Mouse (Mus musculus): ENCODE results near the gene Cilp2.

Gene Cilp2

DNA sequence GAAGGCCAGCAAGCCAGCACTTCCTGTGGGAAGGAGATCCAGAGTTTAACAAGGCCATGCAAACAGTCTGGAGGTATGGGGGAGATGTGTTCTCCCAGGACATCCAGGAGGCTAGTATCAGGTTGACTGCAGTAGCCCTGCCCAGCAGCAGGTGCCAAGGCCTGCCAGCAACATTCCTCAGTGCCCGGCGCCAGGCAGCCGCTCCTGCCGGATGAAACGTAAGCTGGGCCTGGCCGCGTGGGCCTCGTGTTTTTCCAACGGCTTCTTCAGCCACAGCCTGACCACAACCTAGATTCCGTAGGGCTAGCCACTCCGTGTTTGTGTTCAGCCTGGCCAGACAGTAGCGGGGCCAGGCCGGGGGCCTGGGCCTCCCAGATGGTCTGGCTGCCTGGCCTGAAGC, 12.8 kb downstream of the Cilp2 start:
- DNase-seq (ENCODE audit: low spot score in 2 of 2) = no peak

DNA sequence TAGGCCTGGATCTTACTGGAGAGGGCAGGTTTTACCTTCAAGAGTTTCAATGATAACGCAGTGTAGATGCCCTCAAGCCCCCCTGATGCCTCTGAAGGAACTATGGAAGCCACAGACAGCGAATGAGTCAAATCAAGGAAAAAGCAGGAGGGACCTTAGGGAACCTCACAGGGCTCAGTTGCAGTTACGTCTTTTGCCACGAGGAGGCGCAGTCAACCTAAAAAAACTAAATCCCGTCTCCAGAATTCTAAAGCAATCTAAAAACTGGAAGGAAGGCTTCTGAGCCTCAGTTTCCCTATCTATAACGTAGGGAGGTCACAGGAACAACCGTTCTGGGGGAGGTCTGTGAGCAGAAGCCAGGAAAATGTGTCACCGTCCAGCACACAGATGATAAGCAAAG, 13.3 kb downstream of the Cilp2 start:
- DNase-seq (ENCODE audit: low spot score in 2 of 2) = peak in 1 of 2 experiments; percentile 58

DNA sequence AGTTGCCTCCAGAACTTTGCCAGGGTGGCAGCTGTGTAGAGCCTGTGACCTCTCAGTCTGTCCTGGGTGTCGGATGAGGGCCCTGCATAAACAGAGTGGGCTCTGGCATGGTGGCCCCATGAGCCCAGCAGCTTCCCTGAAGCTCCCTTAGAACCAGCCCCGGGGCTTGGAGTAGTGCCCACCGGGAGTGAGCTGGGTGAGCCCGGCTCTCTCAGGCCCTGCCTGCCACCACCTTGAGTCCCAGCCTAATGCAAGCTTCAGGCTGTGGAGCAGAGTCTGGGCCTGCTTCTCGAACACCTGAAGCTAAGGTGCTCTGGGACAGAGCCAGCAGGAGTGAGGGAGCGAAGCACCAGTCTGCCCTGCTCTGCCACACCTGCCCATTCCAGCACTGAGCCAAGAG, 16.6 kb downstream of the Cilp2 start:
- DNase-seq (ENCODE audit: low spot score in 2 of 2) = no peak

DNA sequence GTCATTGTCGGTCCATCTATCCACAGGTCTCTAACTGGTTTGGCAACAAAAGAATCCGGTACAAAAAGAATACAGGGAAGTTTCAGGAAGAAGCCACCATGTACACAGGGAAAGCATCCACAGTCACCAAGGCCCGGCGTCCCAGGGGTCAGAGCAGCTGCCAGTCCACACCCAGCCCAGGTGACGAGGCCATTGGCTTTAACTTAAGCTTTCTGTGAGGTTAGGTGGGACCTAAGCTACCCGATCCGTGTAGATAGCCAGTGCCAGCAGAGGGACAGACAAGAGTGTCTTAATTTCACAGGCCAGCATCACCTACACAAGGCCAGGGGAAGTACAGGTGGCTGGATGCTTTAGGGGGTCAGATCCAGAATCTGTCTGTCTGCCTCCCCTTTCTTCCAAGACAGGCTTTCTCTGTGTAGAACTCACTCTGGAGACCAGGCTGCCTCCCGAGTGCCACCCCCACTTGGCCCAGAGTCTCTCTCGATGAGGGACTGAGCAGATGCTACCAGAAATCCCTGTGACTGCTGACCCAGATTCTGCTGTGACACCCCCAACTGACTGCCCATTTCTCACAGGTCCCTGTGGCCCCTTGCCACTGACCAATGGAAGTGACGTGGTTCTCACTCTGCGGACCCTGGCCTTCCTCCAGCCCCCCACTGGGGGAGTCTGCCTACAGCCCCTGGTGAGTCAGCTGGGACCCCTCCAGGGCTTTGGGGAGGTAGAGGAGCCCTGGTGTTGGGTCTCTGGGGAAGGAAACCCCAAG, 17.3 kb downstream of the Cilp2 start:
- DNase-seq (ENCODE audit: low spot score in 2 of 2) = no peak

DNA sequence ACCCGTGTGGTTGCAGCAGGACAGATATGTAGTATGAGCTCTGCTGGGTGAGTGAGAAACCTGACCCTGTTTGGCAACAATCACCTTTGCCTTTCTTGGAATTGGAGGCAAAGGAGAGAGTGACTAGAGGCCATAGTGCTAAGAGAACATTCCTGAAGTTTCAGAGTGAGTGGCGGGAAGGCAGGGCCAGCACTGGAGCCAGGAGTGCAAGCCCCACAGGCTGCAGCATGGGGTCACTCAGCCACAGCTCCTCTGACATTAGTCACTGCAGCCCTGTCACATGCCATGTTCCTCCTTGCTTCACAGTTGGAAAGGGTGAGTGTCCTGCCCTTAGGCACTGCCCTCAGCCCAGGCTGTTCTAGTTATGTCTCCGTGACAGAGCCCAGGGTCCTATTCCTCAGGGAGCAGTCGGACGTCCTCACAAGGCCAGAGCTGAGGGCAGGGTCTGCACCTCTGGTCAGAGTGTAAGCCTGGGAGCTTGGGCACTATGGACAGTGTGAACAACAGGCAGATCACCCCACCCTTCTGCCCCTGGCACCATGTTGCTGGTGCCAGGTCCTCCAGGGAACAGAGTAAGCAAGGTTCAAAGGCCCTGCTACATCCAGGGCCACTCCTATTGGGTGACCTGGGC, 19.7 kb downstream of the Cilp2 start:
- DNase-seq (ENCODE audit: low spot score in 2 of 2) = no peak

DNA sequence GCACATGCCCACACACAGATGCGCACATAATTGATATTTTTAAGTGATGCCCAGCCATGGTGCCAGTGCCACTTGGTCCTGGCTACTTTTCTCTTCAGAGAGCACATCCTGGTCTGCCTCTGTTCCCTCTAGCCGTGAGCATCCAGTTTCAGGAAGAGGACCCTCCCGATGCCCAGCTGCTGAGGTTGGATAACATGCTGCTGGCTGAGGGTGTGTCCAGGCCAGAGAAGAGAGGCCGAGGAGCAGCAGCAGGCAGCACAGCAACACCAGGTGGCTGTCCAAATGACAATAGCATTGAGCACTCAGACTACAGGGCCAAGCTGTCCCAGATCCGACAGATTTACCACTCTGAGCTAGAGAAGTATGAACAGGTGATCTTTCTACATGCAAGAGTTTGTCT, 23.3 kb downstream of the Cilp2 start:
- DNase-seq (ENCODE audit: low spot score in 2 of 2) = no peak

DNA sequence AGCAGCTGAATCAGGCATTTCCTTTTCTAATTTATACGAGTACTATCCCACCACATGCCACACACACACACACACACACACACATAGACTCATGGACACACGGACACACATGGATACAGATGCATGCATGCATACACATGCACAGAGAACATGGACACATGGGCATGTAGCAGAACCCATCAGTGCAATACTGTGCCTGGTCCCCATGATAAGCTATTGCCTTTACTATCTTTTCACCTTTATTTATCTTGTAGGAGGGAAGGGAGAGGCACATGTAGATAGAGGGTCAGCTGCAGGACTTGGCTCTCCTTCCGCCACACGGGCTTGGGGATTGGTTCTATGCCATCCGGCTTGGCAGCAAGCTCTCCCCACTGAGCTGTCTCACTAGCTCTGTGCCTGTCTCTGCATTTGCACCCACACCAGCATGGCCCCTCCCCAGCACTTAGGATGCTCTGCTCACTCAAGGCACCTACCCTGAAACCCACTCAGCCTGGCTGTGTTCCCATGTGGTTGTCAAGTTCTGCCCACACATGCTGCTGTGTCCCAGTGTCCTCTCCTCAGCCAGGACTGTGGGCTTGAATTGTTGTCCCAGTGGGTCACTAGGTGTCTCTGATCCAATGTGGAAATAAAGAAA, 24.0 kb downstream of the Cilp2 start:
- DNase-seq (ENCODE audit: low spot score in 2 of 2) = no peak

DNA sequence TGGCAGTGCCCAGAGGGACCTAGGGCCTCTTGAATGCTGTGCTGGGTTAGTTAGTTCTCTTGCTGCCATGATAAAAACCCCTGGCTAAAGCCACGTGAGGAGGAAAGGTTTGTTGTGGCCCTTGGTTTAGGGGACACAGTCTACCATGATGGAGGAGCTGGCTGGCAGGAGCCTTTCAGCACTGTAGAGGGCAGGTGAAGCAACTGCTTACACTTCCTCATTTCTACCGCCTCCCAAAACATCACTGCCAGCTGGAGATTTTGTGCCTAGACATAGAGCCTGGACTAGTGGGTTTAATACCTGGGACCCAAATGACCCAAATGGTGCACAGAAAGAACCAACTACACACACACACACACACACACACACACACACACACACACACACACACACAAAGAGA, 26.2 kb downstream of the Cilp2 start:
- DNase-seq (ENCODE audit: low spot score in 2 of 2) = no peak

DNA sequence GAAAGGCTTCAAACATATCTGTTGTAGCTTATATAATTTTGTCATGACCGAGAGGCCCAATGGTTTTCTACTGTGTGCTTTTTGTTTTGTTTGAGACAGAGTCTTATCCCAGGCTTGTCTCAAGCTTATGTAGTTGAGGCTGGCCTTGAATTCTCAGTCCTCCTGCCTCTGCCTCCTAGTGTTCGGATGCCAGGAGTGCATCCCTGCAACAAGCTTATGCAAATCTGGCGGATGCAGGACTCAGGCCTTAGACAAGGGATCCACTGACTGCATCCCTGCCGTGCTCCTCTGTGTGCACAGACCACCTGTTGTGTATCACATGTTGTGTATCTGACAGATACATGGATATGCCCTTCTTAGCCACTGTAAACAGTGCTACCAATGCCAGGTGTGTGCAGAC, 26.7 kb downstream of the Cilp2 start:
- no peak for DNase-seq (ENCODE audit: low spot score in 2 of 2)

DNA sequence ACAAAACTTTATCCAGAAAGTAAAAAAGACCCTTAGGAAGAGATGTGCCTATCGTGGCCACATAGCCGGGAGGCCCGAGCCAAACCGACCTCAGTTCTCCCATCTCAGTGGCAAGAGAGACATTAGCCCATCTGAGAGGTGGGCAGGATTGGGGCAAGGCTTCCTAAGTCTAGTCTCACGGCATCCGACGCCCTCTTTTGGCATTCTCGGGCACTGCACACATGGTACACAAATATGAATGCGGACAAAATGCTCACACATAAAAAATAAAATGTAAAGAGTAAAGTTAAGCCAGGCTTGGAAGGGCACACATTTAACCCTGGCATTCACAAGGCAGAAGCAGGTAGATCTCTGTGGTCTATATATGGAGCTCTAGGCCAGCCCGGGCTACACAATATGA, 33.6 kb downstream of the Cilp2 start:
- DNase-seq (ENCODE audit: low spot score in 2 of 2) = no peak

DNA sequence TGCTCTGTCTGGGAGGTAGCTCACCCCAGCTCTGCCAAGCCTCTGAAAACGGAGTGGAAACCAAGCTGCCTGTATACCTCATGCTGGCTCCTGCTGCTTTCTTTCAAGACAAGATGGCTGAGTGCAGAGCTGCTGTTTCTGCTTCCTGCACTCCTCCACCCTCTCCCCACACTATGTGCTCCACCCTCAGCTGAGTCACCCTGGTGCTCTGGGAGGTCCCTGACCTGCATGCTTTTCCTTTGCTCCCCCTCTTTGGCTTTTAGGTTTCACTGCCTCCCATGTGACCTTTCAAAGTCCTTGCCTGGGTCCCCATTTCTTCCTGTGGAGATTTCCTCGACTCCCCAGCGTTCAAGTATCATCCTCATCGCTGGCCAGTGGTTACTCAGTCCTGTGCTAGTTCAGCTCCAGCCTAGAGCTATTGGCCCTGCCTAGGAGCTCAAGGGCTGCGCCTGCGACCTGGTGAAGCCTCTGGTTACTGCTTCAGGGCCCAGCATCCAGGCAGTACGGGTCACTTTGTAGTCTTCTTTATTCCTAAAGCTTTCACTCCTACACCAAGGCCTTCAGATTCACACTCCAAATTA, 36.5 kb downstream of the Cilp2 start:
- DNase-seq (ENCODE audit: low spot score in 2 of 2) = no peak

DNA sequence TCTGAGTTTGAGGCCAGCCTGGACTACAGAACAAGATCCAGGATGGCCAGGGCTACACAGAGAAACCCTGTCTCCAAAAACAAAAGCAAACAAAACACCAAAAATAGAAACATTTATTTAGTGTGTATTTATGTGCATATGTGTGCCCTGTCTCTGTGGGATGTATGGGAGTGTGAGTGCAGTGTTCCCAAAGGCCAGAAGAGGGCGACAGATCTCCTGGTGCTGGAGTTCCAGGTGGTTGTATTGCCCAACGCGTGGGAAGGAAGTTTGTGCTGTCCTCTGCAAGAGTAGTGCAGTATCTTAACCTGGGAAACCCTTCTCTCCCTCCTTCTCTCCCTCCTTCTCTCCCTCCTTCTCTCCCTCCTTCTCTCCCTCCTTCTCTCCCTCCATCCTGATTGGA, 37.6 kb downstream of the Cilp2 start:
- DNase-seq (ENCODE audit: low spot score in 2 of 2) = no peak

DNA sequence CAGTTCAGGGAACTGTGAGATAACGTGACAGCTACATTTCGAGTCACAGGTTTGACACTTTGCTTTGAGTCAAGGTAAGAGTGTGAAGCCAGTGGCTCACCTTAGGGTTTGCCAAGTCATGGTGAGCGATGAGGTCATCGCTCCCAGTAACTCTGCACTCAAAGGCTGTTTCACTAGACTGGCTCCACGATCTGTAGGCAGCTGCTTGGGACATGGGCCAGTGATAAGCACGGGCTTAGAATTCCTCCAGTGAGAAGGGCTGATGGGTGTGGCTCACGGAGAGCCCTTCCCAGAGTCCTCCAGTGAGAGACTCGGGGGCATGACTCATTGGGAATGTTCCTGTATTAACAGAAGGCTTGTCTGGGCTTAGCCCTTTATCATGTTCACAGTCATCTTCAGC, 38.5 kb downstream of the Cilp2 start:
- DNase-seq (ENCODE audit: low spot score in 2 of 2) = no peak

DNA sequence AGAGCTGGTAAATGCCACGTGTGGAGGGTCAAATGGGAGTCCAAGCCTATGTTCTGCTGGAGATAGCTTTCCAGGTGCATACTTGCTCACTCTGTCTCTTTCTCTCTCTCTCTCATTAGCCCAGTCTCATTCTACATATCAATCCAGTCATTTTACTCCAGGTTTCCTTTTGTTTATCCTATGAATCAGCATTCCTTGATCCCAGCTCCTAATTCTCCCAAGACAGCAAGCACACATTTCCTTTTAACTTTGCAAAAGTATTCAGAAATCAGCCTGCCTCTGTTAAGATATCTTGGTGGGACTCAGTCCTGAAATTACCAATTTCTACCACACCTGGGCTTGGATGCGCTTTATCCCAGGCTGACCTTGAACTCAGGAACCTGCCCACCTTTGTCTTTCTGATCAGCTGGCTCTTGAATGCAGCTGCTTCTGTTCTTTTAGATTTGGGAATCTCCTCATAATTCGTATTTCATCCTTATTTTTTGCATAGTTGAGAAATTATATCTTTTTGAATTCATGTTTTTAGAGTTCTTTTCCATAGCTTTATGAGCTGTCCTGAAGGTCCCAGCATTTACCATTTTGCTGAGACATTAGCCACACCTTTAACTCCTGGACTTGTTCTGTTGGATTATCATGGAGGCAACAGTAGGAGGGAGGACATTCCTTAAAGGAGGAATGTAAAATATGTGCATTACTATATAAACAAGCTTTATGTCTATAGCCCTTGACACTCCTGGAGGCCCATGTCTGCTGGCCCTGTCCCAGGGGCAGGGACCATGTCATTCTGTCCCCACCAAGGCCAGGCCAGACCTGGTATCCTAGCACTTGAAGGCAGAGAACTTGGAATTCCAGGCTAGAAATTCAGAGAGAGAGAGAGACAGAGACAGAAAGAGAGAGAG, 40.1 kb downstream of the Cilp2 start:
- DNase-seq (ENCODE audit: low spot score in 2 of 2) = no peak

DNA sequence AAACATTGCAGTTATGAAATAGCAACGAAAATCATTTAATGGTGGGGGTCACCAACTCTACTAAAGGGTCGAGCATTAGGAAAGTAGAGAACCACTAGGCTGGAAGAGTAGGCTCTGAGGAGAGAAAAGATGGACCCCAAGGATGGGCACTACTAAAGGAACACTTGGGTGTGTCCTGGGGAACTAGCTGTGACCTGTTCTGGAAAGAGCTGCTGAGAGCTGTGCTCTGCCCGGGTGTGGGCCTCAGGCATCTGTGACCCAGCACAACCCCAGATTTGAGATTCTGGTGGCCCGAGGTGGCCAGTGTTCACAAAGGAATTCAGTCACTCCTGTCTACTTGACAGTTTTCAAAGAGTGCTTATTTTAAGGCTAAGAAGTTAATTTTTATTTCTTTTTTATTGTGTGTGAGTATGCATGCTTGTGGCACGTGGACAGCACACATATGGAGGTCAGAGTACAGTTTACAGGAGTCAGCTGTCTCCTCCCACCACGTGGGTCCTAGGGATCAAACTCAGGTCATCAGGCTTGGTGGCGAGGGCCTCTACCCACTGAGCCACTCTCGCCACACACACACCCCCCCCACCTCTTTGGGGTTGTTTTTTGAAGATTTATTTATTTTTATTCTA, 50.3 kb downstream of the Cilp2 start:
- no peak for DNase-seq (ENCODE audit: low spot score in 2 of 2)

DNA sequence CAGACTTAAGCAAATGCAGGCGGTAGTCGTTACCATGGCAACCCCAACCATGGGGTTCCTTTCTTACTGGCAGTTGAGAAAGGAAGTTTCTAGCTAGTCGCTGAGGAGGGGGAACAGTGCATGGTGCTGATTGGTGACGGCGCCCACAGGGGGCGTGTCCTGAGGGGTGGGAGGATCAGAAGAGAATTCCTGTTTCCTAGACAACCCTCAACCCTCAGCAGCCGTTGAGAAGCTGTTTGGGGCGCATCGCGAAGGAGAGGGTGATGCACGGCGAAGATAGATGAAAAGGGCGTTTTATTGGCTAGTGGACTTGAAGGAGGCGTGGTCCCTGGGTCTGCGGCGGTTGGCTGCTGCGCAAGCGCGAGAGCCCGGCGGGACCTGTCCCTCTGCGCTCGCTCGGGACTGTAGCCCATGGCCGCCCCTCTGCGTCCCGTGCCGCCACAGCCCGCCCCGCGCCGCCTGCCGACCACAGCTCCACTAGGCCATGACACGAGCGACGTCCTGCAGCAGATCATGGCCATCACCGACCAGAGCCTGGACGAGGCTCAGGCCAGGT, 55.1 kb downstream of the Cilp2 start, which contains the start of gene Pbx4:
Pbx4 (plus strand) TSS at position 194 of the 556 bp plus-strand sequence.
- DNase-seq (ENCODE audit: low spot score in 2 of 2) = peak; percentile 94 to 98
